Mouse (Mus musculus) MEL (cell line): ENCODE measurements at regions not wholly inside any gene's neighbourhood (a gene's known extent, or its start where the extent isn't known, plus 50 kb on each side); places are given as distances from the start of the nearest gene placed in this dataset.

Experiments
- DNase-seq: peaks from one replicate; pipeline ENCODE4 v3.0.0; 2011; ENCODE audit warnings: low read depth, low spot score
- H3K27ac ChIP-seq: 2 replicates; pipeline ENCODE4 v1.5.1; 2012; ENCODE audit warnings: low read depth, mild to moderate bottlenecking, control low read depth, low read length, moderate library complexity; ENCODE audit not compliant: control insufficient read depth
- H3K27me3 ChIP-seq, 2 experiments: fragments of 150-350 bp in 1 of 2; sonication (generic) in 1 of 2; 2 replicates each; pipeline ENCODE4 v1.6.1; 2012; ENCODE audit warnings: low read length in 2 of 2, mild to moderate bottlenecking in 2 of 2, improper control_type of control experiment in 1 of 2, moderate library complexity in 1 of 2; ENCODE audit not compliant: insufficient read depth in 2 of 2, control insufficient read depth in 1 of 2
- H3K36me3 ChIP-seq, 2 experiments: 2 replicates each; pipeline ENCODE4 v1.6.1; 2012 to 2014; ENCODE audit warnings: low read length in 2 of 2, improper control_type of control experiment in 1 of 2, inconsistent platforms in 1 of 2, mild to moderate bottlenecking in 1 of 2; ENCODE audit not compliant: insufficient read depth in 2 of 2, control insufficient read depth in 1 of 2
- H3K4me1 ChIP-seq, 2 experiments: fragments of 150-350 bp in 1 of 2; sonication (generic) in 1 of 2; 2 replicates each; pipeline ENCODE4 v1.6.1; 2012; ENCODE audit warnings: low read length in 2 of 2, improper control_type of control experiment in 1 of 2, mild to moderate bottlenecking in 1 of 2; ENCODE audit not compliant: insufficient read depth in 2 of 2, control insufficient read depth in 1 of 2
- H3K4me3 ChIP-seq, 2 experiments: fragments of 150-350 bp in 1 of 2; sonication (generic) in 1 of 2; 2 replicates each; pipeline ENCODE4 v1.5.1; 2012; ENCODE audit warnings: low read depth in 2 of 2, low read length in 2 of 2, mild to moderate bottlenecking in 2 of 2, moderate library complexity in 2 of 2, control low read depth in 1 of 2, improper control_type of control experiment in 1 of 2; ENCODE audit not compliant: control insufficient read depth in 1 of 2, insufficient read depth in 1 of 2
- H3K79me2 ChIP-seq: 2 replicates; pipeline ENCODE4 v1.6.1; 2012; ENCODE audit warnings: mild to moderate bottlenecking, low read length, moderate library complexity; ENCODE audit not compliant: control insufficient read depth, poor library complexity, insufficient read depth
- H3K9ac ChIP-seq: 2 replicates; pipeline ENCODE4 v1.6.1; 2012; ENCODE audit warnings: low read depth, mild to moderate bottlenecking, control low read depth, low read length, moderate library complexity; ENCODE audit not compliant: control insufficient read depth, poor library complexity, severe bottlenecking
- H3K9me3 ChIP-seq: fragments of 150-350 bp; sonication (generic); replicated peaks from 2 replicates; pipeline ENCODE4 v1.6.1; 2012; ENCODE audit warnings: mild to moderate bottlenecking, low read length, improper control_type of control experiment, moderate library complexity; ENCODE audit not compliant: insufficient read depth
- BHLHE40 ChIP-seq: IDR thresholded peaks from 2 replicates; pipeline ENCODE4 v1.6.1; 2012; ENCODE audit warnings: low read depth, mild to moderate bottlenecking, inconsistent platforms, low read length, improper control_type of control experiment, borderline replicate concordance
- CHD2 ChIP-seq: IDR thresholded peaks from 2 replicates; pipeline ENCODE4 v1.6.1; 2011; ENCODE audit warnings: low read length, improper control_type of control experiment
- GABPA ChIP-seq: IDR thresholded peaks from 2 replicates; pipeline ENCODE4 v1.6.1; 2012; ENCODE audit warnings: low read depth, mild to moderate bottlenecking, inconsistent platforms, low read length, improper control_type of control experiment, moderate library complexity
- HCFC1 ChIP-seq: IDR thresholded peaks from 2 replicates; pipeline ENCODE4 v1.6.1; 2012; ENCODE audit warnings: low read depth, mild to moderate bottlenecking, inconsistent platforms, low read length, improper control_type of control experiment, moderate library complexity
- KAT2A ChIP-seq: conservative IDR thresholded peaks from 2 replicates; pipeline ENCODE4 v1.6.1; 2012; ENCODE audit warnings: low read depth, low read length, improper control_type of control experiment, inconsistent platforms
- MAFK ChIP-seq: IDR thresholded peaks from 2 replicates; pipeline ENCODE4 v1.6.1; 2011; ENCODE audit warnings: low read depth, mild to moderate bottlenecking, low read length, improper control_type of control experiment, borderline replicate concordance
- MEF2A ChIP-seq: IDR thresholded peaks from 2 replicates; pipeline ENCODE4 v1.6.1; 2014; ENCODE audit warnings: low read depth, mild to moderate bottlenecking, inconsistent platforms, low read length, improper control_type of control experiment; ENCODE audit not compliant: poor library complexity, insufficient replicate concordance, severe bottlenecking; ENCODE audit errors: extremely low read depth
- MYC ChIP-seq: IDR thresholded peaks from 2 replicates; pipeline ENCODE4 v1.6.1; 2011; ENCODE audit warnings: low read depth, mild to moderate bottlenecking, low read length, improper control_type of control experiment, moderate library complexity
- NELFE ChIP-seq: IDR thresholded peaks from 2 replicates; pipeline ENCODE4 v1.6.1; 2011; ENCODE audit warnings: low read depth, low read length, improper control_type of control experiment
- POLR2A ChIP-seq, 2 experiments: IDR thresholded peaks; 2 replicates each; pipeline ENCODE4 v1.6.1; 2011 to 2012; ENCODE audit warnings: low read length in 2 of 2, mild to moderate bottlenecking in 2 of 2, control low read depth in 1 of 2, improper control_type of control experiment in 1 of 2, low read depth in 1 of 2, moderate library complexity in 1 of 2; ENCODE audit not compliant: control insufficient read depth in 1 of 2, insufficient read depth in 1 of 2, poor library complexity in 1 of 2
- RAD21 ChIP-seq: IDR thresholded peaks from 2 replicates; pipeline ENCODE4 v1.6.1; 2011; ENCODE audit warnings: mild to moderate bottlenecking, low read depth, low read length, improper control_type of control experiment
- RCOR1 ChIP-seq: IDR thresholded peaks from 2 replicates; pipeline ENCODE4 v1.6.1; 2012; ENCODE audit warnings: low read depth, mild to moderate bottlenecking, inconsistent platforms, low read length, improper control_type of control experiment
- SMC3 ChIP-seq: IDR thresholded peaks from 2 replicates; pipeline ENCODE4 v1.6.1; 2011; ENCODE audit warnings: low read depth, low read length, improper control_type of control experiment
- TAL1 ChIP-seq: IDR thresholded peaks from 2 replicates; pipeline ENCODE4 v1.6.1; 2012; ENCODE audit warnings: mild to moderate bottlenecking, inconsistent platforms, low read length, moderate library complexity, mixed read lengths
- TBP ChIP-seq: IDR thresholded peaks from 2 replicates; pipeline ENCODE4 v1.8.0; 2011; ENCODE audit warnings: low read depth, low read length, improper control_type of control experiment
- USF1 ChIP-seq: IDR thresholded peaks from 2 replicates; pipeline ENCODE4 v1.6.1; 2014; ENCODE audit warnings: low read depth, mild to moderate bottlenecking, inconsistent platforms, low read length, improper control_type of control experiment, moderate library complexity
- ZKSCAN1 ChIP-seq: IDR thresholded peaks from 2 replicates; pipeline ENCODE4 v1.6.1; 2012; ENCODE audit warnings: low read depth, mild to moderate bottlenecking, inconsistent platforms, low read length, improper control_type of control experiment, moderate library complexity
- ZMIZ1 ChIP-seq: IDR thresholded peaks from 2 replicates; pipeline ENCODE4 v1.6.1; 2012; ENCODE audit warnings: low read depth, mild to moderate bottlenecking, inconsistent platforms, low read length, improper control_type of control experiment, moderate library complexity
- ZNF384 ChIP-seq: IDR thresholded peaks from 2 replicates; pipeline ENCODE4 v1.6.1; 2012; ENCODE audit warnings: low read depth, mild to moderate bottlenecking, inconsistent platforms, low read length, improper control_type of control experiment

DNA sequence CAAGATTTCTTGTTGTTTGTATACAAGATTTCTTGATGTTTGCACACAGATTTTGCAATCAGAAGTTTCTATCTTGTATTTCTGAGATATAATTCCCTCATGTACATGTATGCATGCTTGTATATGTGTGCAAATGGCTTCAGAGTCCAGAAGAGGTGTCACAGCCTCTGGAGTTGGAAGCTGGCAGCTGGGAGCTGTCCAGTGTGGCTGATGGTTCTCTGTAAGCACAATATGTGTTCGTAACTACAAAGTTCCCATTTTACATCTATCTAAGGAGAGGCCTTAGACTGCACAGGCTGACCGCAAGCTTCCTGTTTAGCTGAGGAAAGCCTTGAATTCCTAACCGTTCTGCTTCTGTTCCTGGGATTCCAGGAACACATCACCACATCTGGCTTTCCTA is 119.0 kb downstream of the Fam76b start:
- Histone ChIP-seq H3K36me3 (no peaks in the 10 kb centered on the region), H3K79me2 (no peaks in the 10 kb centered on the region), H3K9me3 (no peaks in the 10 kb centered on the region), H3K4me3 (no peak overlapping the region), H3K27me3 (peaks cover 2 to 8% of the 10 kb centered on the region in 2 experiments; a peak in 3 of 4 replicates), H3K9ac (no peak overlapping the region), H3K4me1 (no peaks in the 10 kb centered on the region)
- DNase-seq = no peak
- no peak for TF ChIP-seq ZNF384
- no peak for TF ChIP-seq MYC
- TF ChIP-seq ZKSCAN1 = no peak
- TF ChIP-seq TAL1 = no peak
- no peak for TF ChIP-seq MEF2A
- no peak for TF ChIP-seq GABPA
- TF ChIP-seq MAFK = no peak
- no peak for TF ChIP-seq POLR2A (IDR thresholded peaks at IDR 0.05; ENCODE audit: control insufficient read depth in 1 of 2, insufficient read depth in 1 of 2, low read depth in 1 of 2, low read length in 2 of 2, poor library complexity in 1 of 2)
- TF ChIP-seq USF1 = no peak
- no peak for TF ChIP-seq SMC3
- no peak for TF ChIP-seq CHD2
- no peak for TF ChIP-seq RCOR1
- no peak for TF ChIP-seq ZMIZ1
- TF ChIP-seq, all 39 proteins: peak for 0
- no peak overlapping the region for H3K27ac ChIP-seq

DNA sequence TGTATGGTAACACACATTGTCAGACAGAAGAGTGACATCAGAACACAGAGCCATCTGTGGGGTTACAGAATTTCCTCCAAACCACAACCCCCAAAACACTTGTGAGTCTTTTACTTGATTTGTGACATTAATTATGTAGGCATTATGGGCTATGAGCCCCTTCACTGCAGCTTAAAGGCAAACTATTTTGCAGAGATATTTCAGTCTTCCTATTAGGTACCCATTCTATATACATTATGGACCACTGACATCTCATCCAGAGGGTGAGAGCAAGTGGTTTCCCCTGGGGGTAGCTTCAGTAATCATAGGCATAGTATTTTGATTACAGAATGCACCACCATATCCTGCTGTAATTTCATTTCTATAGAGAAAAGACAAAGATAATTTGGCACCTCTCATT is 124.6 kb downstream of the Fam76b start:
- Histone ChIP-seq H3K36me3 (no peaks in the 10 kb centered on the region), H3K9me3 (no peaks in the 10 kb centered on the region), H3K79me2 (no peaks in the 10 kb centered on the region), H3K4me1 (no peaks in the 10 kb centered on the region), H3K27me3 (peaks cover 4 to 12% of the 10 kb centered on the region in 2 experiments), H3K27ac (no peak overlapping the region), H3K4me3 (no peak overlapping the region), H3K9ac (no peak overlapping the region)
- TF ChIP-seq BHLHE40 (no peak), MEF2A (no peak), RAD21 (no peak), NELFE (no peak), TBP (no peak), KAT2A (no peak), GABPA (no peak), HCFC1 (no peak), SMC3 (no peak), CHD2 (no peak)
- no peak for DNase-seq
